Mouse (Mus musculus): ENCODE measurements around the gene Epsti1. TPM values are rescaled to one million over a fixed set of nuclear protein-coding genes. Genes with fewer than 3 reads are reported as not detected.

Gene Epsti1
- total RNA-seq, 2 experiments from 2014 or later: 0.54 to 0.67 TPM

DNA sequence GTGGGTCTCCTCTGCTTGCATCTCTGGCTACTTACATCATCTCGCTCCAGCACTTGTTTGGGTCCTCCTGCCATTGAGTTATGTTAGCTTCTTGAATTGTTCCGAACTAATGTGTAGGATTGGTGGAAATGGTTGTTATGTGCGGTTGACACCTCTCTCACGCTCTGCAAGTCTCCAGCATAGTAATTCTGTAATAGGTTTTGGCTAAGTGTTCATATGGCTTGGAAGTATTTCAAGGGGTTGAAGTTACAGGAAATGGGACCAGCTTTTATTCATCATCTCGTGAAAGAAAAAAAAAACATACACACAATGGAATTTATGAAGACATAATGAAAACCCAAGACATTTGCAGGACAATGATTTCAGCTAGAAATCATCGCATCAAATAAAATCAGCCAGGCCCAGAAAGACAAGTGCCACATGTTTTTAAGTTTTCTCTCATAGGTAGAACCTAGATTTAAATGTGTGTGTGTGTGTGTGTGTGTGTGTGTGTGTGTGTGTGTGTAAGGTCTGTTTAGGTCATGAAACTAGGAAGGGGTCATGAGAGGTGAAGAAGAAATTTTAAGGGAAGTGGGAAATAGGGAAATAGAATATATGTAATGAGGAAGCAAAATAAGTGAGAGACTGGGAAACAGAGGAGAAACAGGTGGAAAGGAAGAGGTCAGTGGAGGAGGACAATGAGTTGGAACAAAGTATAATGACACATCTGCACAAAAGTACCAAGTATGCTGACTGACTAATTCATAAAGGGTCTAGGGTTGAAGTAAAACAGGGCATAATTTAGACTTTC, 19.2 kb downstream of the Epsti1 start:
- DNase-seq: no peak

DNA sequence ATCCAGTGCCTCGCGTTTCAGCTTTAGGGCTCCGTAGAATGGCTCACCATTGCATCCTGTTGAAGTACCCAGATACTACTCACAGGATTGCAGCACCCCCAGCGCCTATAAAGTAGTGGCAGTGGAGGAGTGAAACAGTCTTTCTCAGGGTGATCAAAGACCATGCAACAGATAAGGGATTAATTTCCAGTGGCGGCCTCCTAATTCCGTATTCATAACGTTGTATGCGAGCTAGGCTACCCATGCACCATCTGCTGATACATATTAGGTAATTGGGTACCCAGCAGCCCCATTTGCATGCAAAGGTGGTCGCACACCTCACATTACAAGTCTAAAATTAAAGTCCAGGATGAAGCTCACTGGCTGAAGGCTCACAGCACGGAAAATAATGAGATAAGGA, 21.4 kb downstream of the Epsti1 start:
- DNase-seq: no peak

DNA sequence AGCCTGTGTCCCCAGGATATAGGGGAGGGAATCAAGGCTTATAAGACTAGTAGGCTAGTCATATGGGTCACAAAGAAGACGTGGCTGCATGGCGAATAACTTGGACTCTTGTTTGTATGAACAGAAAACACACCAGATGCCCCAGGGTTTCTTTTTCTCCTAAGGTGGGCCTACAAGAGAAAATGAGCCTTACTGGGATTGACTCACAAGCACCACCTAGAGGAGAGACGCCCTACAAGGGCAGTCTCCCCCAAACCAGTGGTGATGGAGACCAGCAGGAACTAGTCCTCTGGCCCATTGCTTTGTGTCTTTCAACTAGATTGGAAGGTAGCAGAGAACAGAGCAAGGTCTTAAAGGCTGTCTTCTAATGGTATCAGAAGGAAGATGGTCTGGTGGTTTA, 22.7 kb downstream of the Epsti1 start:
- peak; percentile 48 for DNase-seq

DNA sequence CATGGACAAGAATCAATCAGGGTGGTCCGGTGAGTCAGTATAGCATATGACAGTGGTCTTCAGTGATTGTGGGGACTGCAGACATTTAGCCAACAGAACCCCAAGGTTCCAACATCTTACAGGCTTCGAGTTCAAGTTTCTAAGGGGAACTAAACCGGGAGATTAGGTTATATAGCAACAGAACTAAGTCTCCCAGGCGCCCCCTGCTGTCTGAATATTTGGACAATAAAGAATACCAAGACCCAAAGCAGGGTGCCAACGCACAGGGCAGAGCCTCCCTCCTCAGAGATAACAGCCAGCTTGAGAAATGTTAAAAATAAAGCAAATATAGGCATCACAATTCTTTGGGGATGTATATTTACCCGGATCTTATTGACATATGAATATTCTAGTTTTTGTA, 24.0 kb downstream of the Epsti1 start:
- peak; percentile 79 for DNase-seq

DNA sequence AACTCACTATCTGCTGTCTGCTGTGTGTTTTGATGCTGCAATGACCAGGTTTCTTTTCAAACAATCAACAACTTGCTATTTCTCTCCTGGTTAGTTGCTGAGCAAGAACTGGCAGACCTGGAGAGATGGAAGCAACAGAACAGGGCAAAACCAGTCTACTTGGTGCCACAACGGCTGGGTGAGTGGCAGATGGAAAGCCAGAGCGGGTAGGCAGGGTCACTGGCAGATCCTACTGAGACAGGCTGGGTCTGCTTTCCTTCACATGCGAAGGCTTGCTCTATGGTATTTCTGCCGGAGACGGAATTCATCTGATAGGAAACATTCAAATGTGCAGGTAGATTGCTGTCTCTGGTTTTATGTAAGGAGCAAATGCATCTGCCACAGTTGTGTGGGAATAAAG, 24.6 kb downstream of the Epsti1 start:
- no peak for DNase-seq

DNA sequence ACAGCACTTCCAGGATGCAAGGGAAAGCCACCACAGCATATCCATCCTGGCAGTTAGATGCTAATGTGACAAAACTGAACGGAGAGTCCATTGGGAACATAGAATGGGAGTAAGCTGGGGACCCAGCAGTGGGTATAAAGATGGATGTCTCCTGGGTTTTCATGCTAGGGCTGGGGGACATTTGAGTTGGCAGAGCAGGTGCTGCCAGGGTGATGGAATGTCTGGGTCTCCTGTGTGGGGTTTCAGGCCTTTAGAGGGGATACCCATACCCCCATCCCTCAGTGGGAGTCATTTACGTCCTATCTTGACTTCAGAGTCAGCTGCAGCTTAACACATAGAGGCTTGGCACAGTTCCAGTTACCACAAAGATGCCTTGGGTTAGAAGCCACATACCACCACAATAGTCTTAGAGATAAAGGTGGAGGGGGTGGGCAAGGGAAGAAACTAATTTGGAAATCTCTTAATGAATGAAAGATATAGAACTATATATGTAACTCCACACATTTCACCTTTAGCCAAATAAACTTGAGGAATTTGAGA, 25.2 kb downstream of the Epsti1 start:
- DNase-seq: no peak

DNA sequence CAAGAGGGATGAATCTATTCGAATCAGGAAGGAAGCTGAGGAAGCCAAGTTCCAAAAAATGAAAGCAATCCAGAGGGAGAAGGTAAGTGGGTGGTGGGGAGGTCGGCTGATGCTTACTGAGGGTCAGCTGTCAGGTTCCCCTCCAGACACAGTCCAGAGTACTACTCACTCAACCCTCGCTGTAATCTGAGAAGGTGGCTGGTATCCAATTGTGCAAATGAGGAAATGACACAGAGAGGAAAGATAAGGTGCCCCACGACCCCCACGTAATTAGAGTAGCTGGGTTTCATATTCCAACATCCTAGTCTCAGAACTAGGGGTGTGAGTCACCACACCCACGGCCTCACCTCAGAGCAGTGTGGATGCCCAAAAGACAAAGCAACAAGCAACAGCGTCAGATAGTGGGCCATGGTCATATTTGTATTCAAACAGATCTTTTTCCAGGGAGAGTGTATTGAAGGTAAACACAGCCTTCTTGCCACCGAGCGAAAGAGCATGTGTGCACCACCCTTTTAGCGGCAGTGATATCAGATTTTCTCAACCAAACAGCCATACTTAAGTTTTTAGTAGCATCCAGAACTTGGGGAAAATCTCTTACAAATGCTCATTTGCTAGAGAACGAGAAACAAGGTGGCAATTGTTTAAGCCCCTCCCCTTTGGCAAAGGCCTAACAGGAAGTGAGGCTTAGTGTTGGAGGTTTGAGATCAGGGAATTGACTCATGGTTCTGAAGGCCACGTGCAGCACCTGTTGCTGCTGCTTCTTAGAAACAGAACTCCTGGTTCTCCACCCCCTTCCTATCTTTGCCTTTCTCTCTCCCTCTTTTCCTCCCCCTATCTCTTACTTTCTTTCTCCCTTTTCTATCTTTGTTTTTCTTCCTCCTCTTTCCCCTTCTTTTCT, 28.4 kb downstream of the Epsti1 start:
- peak; percentile 9 for DNase-seq

DNA sequence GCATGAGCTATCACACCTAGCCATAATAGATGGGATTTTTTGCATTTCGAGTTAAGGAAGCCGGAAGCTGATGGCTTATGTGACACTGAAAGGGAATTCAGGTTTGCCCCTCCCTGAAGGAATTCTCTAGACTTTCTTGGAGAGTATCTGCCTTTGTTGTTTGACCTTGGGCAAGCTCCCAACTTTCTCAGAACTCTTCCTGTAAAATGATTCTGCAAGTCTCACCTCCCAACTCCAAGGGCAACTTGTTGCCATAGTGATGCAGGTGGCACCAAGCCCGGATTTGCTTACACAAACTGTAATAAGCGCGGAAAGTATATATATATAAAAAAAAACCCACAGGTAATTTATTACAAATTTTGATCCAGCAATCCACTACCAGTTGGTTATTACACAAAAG, 29.2 kb downstream of the Epsti1 start:
- DNase-seq: peak; percentile 33

DNA sequence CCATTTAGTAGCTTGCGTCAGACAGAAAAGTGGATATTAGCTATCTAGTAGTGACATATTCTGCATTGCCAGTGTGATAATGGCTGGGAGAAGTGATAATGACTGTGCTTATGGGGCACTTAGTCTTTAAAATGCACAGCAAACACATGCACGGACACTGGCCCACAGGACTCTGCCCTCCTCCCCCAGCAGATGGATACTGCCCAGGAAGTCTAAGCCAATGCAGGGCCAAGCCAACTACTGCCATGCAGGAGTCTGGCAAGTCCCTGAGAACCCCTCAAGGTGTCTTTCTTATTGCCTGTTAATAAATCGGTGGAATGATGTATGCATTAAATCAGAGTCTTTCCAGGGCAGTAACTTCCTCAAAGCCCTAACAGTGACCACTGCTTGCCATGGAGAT, 30.4 kb downstream of the Epsti1 start:
- DNase-seq: no peak

DNA sequence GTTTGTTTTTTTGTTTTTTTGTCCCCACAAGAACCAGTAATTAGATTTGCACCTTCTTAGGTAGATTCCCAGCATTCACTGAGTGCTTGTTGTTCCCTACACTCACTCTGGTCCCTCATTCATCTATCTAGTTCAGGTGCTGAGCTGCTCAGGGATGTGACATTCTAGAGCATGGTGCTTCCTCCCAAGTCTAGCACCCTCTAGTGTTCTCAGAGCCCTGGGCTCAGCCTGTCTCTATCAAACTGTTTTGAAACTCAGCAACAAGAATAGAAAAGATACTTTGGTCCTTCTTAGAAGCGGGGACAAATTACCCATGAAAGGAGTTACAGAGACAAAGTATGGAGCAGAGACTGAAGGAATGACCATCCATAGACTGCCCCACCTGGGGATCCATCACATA, 37.1 kb downstream of the Epsti1 start:
- no peak for DNase-seq

DNA sequence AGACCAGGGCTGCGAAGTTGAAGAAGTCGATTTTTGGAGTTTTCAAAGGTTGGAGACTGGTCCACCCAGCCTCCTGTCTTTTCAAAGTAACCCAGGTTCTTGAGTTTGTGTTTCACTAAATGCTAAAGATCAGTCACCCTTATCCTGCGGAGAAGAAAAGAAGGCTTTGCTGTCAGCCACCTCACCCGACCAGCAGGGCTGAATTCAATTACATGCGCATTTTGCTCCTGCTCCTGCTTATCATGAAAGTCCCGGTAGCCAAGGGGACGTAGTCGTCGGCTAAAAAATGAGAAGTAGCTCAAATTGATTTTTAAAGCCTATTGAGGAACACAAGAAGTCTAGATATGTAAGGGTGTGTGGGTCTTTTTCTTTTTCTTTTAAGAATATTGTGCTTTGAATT, 38.2 kb downstream of the Epsti1 start:
- no peak for DNase-seq

DNA sequence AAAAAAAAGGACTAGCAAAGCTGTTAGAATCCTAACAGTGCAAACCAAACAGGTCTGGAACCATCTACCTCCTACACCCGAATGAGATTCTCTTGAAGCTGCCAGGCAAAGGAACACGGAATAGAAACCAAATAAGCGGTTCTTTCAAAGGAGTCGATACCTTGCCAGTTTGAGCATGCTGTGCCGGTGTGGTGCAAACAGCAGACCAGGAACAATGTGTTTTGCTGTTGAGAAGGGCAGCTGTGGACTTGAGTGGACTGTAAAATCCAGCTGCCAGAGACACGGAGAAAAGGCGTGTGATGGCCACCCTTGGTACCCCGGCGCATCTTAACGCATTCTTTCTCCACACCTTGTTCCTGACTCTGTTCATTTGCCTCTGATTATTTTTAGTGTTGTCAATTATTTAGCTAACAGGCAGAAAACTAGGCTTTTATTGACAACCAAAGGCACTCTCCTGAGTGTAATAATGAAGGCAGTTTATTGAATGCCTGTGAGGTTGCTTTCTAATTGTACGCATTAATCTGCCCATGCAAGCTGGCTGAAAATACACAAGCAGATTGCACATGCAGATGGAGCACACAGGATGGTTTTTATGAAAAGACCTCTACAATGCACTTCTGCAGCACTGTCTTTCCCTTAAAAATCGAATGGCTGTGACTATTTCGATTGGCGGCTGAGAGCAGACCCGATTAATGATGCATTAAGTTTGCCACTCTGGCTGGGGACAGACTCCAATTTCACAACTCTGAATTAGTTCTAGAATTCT, 38.9 kb downstream of the Epsti1 start:
- no peak for DNase-seq

DNA sequence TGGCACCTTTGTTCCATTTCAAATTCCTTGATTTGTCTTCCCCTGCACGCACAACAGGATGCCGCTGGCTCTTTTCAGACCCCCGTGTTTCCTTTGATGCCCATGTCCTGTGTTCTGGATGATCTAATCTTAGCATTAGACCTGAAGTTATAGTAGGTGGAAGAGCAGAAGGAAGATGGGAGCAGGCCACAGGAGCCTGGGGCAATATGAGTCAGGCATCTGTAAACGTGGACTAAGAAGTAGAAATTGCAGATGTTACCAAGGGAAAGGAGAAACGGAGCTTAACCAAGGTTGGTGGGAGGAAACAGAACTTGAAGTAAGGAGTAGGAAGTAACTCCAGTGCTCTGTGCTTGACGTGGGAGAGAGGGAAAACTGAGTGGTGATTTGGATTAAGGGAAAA, 57.7 kb downstream of the Epsti1 start:
- DNase-seq: no peak

DNA sequence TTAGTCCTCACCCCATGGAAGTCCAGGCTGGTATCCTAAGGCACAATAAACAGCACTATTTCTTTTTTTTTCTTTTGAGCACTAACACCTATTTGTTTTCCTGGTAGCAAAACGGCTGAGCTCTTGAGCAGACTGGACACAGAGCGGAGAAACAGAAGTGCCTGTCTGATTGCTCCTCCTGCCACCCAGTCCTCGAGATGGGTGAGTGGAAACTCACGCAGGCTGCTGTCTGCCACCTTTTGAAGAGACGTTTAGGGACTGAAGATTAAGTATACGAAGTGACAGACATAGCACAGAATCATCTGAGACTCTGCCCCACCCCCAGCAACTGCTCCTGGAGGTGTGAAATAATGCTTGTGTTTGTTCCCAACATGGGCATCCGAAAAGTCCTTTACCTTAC, 59.5 kb downstream of the Epsti1 start:
- no peak for DNase-seq

DNA sequence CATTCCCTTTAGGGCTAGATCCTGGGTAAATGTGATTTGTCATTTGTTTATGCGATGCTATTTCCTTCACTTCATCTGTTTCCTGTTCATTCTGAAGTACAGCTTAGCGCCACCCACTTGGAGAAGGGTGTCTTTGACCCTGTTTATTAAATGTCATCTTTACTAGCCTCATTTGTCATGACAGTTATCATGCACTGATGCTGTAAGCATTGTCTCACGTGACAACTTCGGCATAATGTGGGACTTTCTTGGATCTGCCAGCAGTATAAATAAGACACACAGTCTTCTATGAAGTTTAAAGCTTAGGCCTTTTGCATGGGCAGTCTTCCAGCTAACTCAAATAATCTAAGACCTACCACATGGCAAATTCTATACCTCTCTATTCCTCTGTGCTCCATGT, 67.3 kb downstream of the Epsti1 start:
- DNase-seq: no peak

DNA sequence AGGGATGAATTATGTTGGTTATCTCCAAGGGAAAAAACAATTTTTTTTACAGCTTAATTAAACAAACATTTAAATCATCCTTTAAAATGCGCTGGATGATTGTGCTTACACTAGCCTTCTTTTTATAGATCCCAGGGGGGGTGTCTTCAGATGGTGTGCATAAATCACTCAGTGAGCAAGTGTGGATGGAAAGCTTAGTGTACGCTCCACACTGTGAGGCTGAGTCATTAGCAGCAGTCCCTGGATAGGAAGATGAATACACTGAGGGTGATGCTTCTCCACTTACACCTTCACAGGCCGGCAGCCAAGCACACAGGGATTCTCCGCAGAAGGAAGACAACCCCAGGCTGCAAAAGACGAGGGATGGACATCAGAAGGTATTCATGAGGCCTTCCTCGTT, 70.2 kb downstream of the Epsti1 start:
- DNase-seq: no peak

DNA sequence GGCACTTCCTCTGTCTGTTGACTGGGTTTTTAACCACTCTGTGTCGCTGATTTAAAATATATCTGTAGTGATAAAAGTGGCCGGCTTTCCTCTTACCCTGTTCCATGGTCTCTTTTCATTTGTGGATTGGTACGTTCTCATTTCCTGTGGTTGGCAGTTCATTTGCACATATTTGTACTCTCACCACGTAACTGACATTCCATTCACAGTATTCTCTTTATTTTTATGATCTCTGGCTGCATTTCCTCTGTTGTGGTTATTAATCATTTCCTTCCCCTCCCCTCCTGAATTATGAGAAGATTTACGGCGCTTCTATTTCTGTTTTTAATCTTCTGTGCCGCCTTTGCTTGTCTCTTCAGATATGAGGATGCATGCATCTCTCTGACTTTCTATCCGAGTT, 71.7 kb downstream of the Epsti1 start:
- DNase-seq: no peak

DNA sequence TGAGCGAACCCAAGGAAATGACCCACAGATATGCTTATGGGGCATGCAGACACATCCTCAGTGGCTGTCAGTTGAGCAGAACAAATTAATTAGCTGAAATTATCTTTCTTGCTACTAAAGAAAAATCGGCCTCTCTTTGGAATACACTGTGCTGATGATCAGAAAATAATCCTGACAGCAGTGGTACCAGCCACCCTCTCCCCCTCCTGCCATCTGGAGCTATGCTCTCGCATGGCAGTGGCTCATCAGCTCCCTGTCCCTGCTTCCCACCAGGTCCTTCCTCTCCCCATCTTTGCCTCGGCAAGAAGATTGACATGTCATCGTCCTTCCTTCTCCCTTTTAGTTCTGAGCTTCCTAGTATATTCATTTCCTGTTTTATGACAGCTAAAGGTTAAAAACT, 77.5 kb downstream of the Epsti1 start:
- DNase-seq: no peak

DNA sequence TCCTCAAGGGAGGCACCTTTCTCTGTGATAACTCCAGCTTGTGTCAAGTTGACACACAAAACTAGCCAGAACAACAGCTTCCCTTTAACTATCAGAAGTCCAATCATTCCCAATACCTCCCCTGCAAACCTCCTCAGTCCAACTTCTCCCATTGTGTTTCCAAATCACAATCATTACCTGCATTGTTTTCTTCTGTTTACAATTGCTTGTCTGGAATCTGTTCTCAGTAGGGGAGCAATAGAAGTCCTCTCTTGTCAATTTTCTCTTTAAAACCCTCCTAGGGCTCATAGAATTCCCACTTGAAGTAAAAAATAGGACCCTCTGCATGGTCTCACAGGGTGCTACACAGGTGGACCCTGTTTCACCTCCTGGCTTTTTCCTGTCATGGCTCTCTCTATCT, 93.7 kb downstream of the Epsti1 start:
- DNase-seq: no peak

DNA sequence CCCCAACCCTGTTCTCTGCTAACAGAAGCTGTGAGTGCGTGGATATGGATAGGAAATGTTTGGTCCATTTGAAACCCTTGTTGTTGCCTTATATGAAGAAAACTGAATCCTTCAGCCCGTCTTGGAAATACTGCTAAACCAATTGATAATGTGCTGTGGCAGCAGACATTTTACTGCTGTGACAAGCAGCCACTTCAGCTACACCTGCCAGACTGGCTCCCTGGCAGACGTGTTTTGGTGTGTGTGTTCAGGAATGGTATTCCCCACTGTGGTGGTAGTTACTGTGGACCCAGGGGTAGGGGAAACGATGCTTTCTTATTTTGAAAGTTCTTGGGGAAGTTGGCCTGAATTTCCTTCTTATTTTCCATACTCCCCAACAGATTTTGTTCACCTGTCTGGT, 100.4 kb downstream of the Epsti1 start:
- no peak for DNase-seq

DNA sequence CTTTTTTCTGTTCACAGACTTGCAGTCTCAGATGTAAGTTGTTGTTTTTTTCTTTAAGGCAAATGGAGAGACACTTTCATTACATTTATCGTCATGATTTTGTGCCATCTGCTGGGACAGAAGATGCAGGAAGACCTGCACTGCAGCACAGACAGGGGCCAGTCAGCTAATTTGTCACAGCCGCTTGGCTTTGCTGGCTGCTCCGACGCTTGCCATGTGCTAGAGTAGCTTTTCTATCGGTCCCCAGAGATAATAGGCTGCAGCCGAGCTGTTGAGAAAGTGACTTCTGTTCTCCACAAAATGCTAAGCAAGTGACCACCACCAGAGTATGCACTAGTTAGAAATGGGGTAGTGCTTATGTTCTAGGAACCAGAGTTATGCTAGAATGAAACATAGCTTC, 104.0 kb downstream of the Epsti1 start:
- DNase-seq: no peak

DNA sequence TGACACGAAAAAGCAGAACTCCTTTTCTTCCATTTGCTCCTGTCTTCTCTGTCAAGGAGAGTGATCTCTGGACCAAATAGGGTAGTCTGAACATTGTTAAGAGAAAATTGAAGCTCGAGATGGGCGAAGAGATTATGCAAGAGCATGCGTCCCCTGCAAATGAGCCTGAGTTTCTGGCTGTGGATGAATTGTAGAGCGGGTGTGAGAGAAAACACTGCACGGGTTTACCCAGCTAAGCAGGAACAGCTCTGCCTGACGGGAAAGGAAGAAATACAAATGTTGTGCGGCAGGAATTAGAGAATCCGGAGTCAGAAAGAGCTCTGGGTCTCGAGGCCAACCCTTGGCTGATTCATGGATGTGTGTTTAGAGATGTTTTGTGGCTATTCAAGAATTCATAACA, 107.8 kb downstream of the Epsti1 start:
- DNase-seq: no peak
